Mouse (Mus musculus): ENCODE results near the gene Pcif1. TPM values are rescaled to one million over a fixed set of nuclear protein-coding genes. Genes with fewer than 3 reads are reported as not detected.
"Not testable (repeated sequence)": the region's sequence is repeated elsewhere in the genome, so short reads cannot be mapped to it uniquely, and the experiment has no call there.

Pcif1 gene
- polyA plus RNA-seq, 1 experiment, result 46.5 TPM

- TF ChIP-seq USF1 (IDR thresholded peaks at IDR 0.05; ENCODE audit: low read depth), result no peak
- no peak for TF ChIP-seq FOSL1 (IDR thresholded peaks at IDR 0.05; ENCODE audit: insufficient read depth, low read length, poor library complexity, severe bottlenecking)
- TF ChIP-seq CTCF (IDR thresholded peaks at IDR 0.05; ENCODE audit: control insufficient read depth, insufficient read depth, insufficient read length), result no peak
- TF ChIP-seq MYOG (IDR thresholded peaks at IDR 0.05; ENCODE audit: control insufficient read depth, extremely low read depth, insufficient read length), result no peak
- no peak for TF ChIP-seq MYOD1 (IDR thresholded peaks at IDR 0.05; ENCODE audit: control insufficient read depth, insufficient read length, low read depth)
- no peak for TF ChIP-seq MAX (IDR thresholded peaks at IDR 0.05)
- TF ChIP-seq CEBPB (IDR thresholded peaks at IDR 0.05; ENCODE audit: low read depth), result no peak
- H3K36me3 ChIP-seq (ENCODE audit: control insufficient read depth, insufficient read depth), result no peaks in the 10 kb centered on the region
Observed at GRCm38 (mm10) chr2:164862179-164862861, 16.8 kb upstream of the Pcif1 start.

GRCm38 (mm10) chr2:164863411-164863810 lies 15.7 kb upstream of the Pcif1 start:
- not testable (repeated sequence) for H3K36me3 ChIP-seq (ENCODE audit: control insufficient read depth, insufficient read depth); H3ac ChIP-seq (ENCODE audit: control insufficient read depth, insufficient read length, low read depth); H3K79me2 ChIP-seq (ENCODE audit: control insufficient read depth, insufficient read depth); H3K4me3 ChIP-seq (ENCODE audit: insufficient read depth, poor library complexity, severe bottlenecking); H3K27me3 ChIP-seq (ENCODE audit: control insufficient read depth, insufficient read depth, insufficient read length); H3K79me3 ChIP-seq (ENCODE audit: low read depth)

More at GRCm38 (mm10) chr2:164862179-164862861, 16.8 kb upstream of the Pcif1 start:
- Histone ChIP-seq H3K4me3 (ENCODE audit: insufficient read depth, poor library complexity, severe bottlenecking) (no peak overlapping the region), H3ac (ENCODE audit: control insufficient read depth, insufficient read length, low read depth) (no peak overlapping the region), H3K27me3 (ENCODE audit: control insufficient read depth, insufficient read depth, insufficient read length) (no peaks in the 10 kb centered on the region), H3K79me3 (ENCODE audit: low read depth) (no peaks in the 10 kb centered on the region), H3K79me2 (ENCODE audit: control insufficient read depth, insufficient read depth) (no peaks in the 10 kb centered on the region)

- no peaks in the 10 kb centered on the region for H3K79me3 ChIP-seq (ENCODE audit: low read depth)
- H3K27me3 ChIP-seq (ENCODE audit: control insufficient read depth, insufficient read depth, insufficient read length), result no peaks in the 10 kb centered on the region
- no peak overlapping the region for H3K4me3 ChIP-seq (ENCODE audit: insufficient read depth, poor library complexity, severe bottlenecking)
- H3K79me2 ChIP-seq (ENCODE audit: control insufficient read depth, insufficient read depth), result no peaks in the 10 kb centered on the region
- H3ac ChIP-seq (ENCODE audit: control insufficient read depth, insufficient read length, low read depth), result no peak overlapping the region
- no peaks in the 10 kb centered on the region for H3K36me3 ChIP-seq (ENCODE audit: control insufficient read depth, insufficient read depth)
- TF ChIP-seq CEBPB (IDR thresholded peaks at IDR 0.05; ENCODE audit: low read depth) (no peak), USF1 (IDR thresholded peaks at IDR 0.05; ENCODE audit: low read depth) (no peak), CTCF (IDR thresholded peaks at IDR 0.05; ENCODE audit: control insufficient read depth, insufficient read depth, insufficient read length) (no peak), MAX (IDR thresholded peaks at IDR 0.05) (no peak), MYOD1 (IDR thresholded peaks at IDR 0.05; ENCODE audit: control insufficient read depth, insufficient read length, low read depth) (no peak), FOSL1 (IDR thresholded peaks at IDR 0.05; ENCODE audit: insufficient read depth, low read length, poor library complexity, severe bottlenecking) (no peak), MYOG (IDR thresholded peaks at IDR 0.05; ENCODE audit: control insufficient read depth, extremely low read depth, insufficient read length) (no peak)
Observed at GRCm38 (mm10) chr2:164864593-164864992, 14.5 kb upstream of the Pcif1 start.

- no peak for TF ChIP-seq CEBPB (IDR thresholded peaks at IDR 0.05; ENCODE audit: low read depth)
- TF ChIP-seq USF1 (IDR thresholded peaks at IDR 0.05; ENCODE audit: low read depth), result no peak
- no peak for TF ChIP-seq CTCF (IDR thresholded peaks at IDR 0.05; ENCODE audit: control insufficient read depth, insufficient read depth, insufficient read length)
- H3K36me3 ChIP-seq (ENCODE audit: control insufficient read depth, insufficient read depth), result no peaks in the 10 kb centered on the region
- no peak overlapping the region for H3K4me3 ChIP-seq (ENCODE audit: insufficient read depth, poor library complexity, severe bottlenecking)
- no peak overlapping the region for H3ac ChIP-seq (ENCODE audit: control insufficient read depth, insufficient read length, low read depth)
- no peaks in the 10 kb centered on the region for H3K79me3 ChIP-seq (ENCODE audit: low read depth)
- H3K79me2 ChIP-seq (ENCODE audit: control insufficient read depth, insufficient read depth), result no peaks in the 10 kb centered on the region
- no peaks in the 10 kb centered on the region for H3K27me3 ChIP-seq (ENCODE audit: control insufficient read depth, insufficient read depth, insufficient read length)
Observed at GRCm38 (mm10) chr2:164866741-164867551, 12.2 kb upstream of the Pcif1 start.

- TF ChIP-seq CTCF (IDR thresholded peaks at IDR 0.05; ENCODE audit: control insufficient read depth, insufficient read depth, insufficient read length) (no peak), USF1 (IDR thresholded peaks at IDR 0.05; ENCODE audit: low read depth) (no peak), MAX (IDR thresholded peaks at IDR 0.05) (no peak), CEBPB (IDR thresholded peaks at IDR 0.05; ENCODE audit: low read depth) (no peak), MYOG (IDR thresholded peaks at IDR 0.05; ENCODE audit: control insufficient read depth, extremely low read depth, insufficient read length) (no peak), FOSL1 (IDR thresholded peaks at IDR 0.05; ENCODE audit: insufficient read depth, low read length, poor library complexity, severe bottlenecking) (no peak), MYOD1 (IDR thresholded peaks at IDR 0.05; ENCODE audit: control insufficient read depth, insufficient read length, low read depth) (no peak)
- Histone ChIP-seq H3K79me2 (ENCODE audit: control insufficient read depth, insufficient read depth) (no peaks in the 10 kb centered on the region), H3K4me3 (ENCODE audit: insufficient read depth, poor library complexity, severe bottlenecking) (no peak overlapping the region), H3K79me3 (ENCODE audit: low read depth) (no peaks in the 10 kb centered on the region), H3ac (ENCODE audit: control insufficient read depth, insufficient read length, low read depth) (no peak overlapping the region), H3K36me3 (ENCODE audit: control insufficient read depth, insufficient read depth) (no peaks in the 10 kb centered on the region), H3K27me3 (ENCODE audit: control insufficient read depth, insufficient read depth, insufficient read length) (no peaks in the 10 kb centered on the region)
Observed at GRCm38 (mm10) chr2:164867566-164867965, 11.5 kb upstream of the Pcif1 start.

- H3K27me3 ChIP-seq (ENCODE audit: control insufficient read depth, insufficient read depth, insufficient read length), result no peaks in the 10 kb centered on the region
- no peaks in the 10 kb centered on the region for H3K36me3 ChIP-seq (ENCODE audit: control insufficient read depth, insufficient read depth)
- no peak overlapping the region for H3K4me3 ChIP-seq (ENCODE audit: insufficient read depth, poor library complexity, severe bottlenecking)
- TF ChIP-seq FOSL1 (IDR thresholded peaks at IDR 0.05; ENCODE audit: insufficient read depth, low read length, poor library complexity, severe bottlenecking) (no peak), USF1 (IDR thresholded peaks at IDR 0.05; ENCODE audit: low read depth) (no peak), MYOG (IDR thresholded peaks at IDR 0.05; ENCODE audit: control insufficient read depth, extremely low read depth, insufficient read length) (no peak), CEBPB (IDR thresholded peaks at IDR 0.05; ENCODE audit: low read depth) (no peak), MYOD1 (IDR thresholded peaks at IDR 0.05; ENCODE audit: control insufficient read depth, insufficient read length, low read depth) (no peak), CTCF (IDR thresholded peaks at IDR 0.05; ENCODE audit: control insufficient read depth, insufficient read depth, insufficient read length) (no peak), MAX (IDR thresholded peaks at IDR 0.05) (no peak)
- H3K79me2 ChIP-seq (ENCODE audit: control insufficient read depth, insufficient read depth), result no peaks in the 10 kb centered on the region
- H3K79me3 ChIP-seq (ENCODE audit: low read depth), result no peaks in the 10 kb centered on the region
- no peak overlapping the region for H3ac ChIP-seq (ENCODE audit: control insufficient read depth, insufficient read length, low read depth)
Observed at GRCm38 (mm10) chr2:164868491-164868890, 10.6 kb upstream of the Pcif1 start.

All from C2C12 (cell line).